Mouse (Mus musculus) CD8-positive naive resting alpha-beta T cell, adult 57 days (primary cell): Measurements from ENCODE around the gene Zfp791. TPM values are rescaled to one million over a fixed set of nuclear protein-coding genes. Genes with fewer than 3 reads are reported as not detected.

Source experiments
- total RNA-seq: library from RNA; stranded (reverse); gene quantifications from one replicate; pipeline ENCODE4 v1.2.4, GENCODE M21; 2023

Zfp791 gene
- not detected for total RNA-seq

GRCm38 (mm10) chr8:85122995-85123394 lies at the start of gene Zfp791:
Gene Zfp791 (minus strand): TSS chr8:85123095.

DNA sequence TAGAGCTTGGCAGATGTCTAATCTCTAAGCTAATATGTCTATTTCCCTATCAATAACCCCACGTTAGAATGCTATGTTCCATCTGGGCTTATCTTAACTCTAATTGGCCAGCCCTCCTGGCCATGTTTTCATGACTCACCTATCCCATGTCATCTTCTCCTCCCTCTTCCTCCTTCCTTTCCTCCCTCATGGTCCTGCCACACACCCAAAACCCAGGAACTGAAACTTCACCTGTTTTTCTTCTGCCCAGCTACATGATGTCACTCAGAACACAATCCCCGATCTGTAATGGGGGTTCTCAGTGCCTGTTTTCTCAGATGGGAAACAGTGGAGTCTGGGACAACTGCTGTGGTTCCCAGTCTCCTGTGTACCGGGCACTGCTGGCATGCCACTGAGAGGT lies 28.7 kb upstream of the Zfp791 start, which contains the start of gene Cks1brt:
TSS of gene Cks1brt (plus strand) at position 301 of the 400 bp plus-strand sequence.

GRCm38 (mm10) chr8:85083108-85083813 lies 39.6 kb downstream of the Zfp791 start, which contains the start of gene Man2b1:
Gene Man2b1 (plus strand): TSS chr8:85083270.

GRCm38 (mm10) chr8:85081216-85081555 lies 41.7 kb downstream of the Zfp791 start, which contains the start of gene Wdr83:
Gene Wdr83 (minus strand): TSS chr8:85081306.

GRCm38 (mm10) chr8:85080532-85081215 lies 42.2 kb downstream of the Zfp791 start, which contains the start of gene Wdr83os:
Gene Wdr83os (plus strand): TSS chr8:85080740.

DNA sequence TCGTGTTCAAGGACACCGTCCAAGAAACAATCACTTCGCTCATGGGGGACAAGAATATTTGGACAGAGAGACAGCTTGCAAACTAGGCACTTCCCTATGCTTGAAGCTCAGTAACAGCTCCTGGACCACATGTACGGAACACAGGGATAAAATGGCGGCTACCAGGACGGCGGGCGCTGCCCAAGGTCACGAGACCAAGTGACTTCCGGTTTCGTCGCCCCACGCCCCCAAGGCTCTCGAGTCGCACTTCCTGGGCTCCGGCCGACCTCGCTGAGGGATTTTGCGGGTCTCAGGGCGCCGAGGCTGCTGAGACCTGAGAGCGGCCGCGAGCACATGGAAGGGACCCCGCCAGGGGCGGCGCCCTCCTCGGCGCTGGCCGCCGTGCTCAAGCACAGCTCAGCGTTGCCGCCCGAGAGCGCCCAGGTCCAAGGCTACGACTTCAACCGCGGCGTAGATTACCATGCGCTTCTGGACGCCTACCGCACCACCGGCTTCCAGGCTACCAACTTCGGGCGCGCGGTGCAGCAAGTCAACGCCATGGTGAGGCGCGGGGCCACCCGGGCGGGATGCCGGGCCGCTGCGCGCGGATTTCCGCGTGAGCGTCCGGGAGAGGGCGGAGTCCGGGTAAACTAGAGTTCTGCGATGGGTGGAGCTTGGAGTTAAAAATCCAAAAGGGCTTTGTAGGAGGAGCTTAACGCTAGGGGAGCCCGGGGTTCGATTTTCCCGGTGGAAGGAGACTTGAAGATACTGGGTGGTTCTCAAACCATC lies 51.2 kb downstream of the Zfp791 start, which contains the start of gene Dhps:
TSS of gene Dhps (plus strand) at position 244 of the 768 bp plus-strand sequence.

DNA sequence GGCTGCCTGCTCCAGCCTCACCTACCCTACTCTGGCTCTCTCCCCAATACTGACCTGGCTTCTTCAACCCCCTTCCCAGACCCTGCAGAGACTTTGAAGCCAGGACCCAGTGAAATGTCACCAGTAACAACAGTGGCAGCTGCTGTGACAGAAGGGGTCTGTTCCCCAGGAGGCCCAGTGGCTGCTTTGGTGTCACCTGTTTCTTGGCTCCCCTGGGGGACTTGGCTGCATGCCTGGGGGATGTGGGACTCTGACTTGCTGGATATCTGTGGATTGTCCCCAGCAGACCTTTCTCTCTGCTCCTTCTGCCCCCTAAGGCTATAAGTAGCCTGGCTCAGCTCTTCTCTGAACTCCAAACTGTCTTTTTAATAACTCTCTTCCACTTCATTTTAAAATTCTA lies 54.9 kb downstream of the Zfp791 start, which contains the start of gene Gm5741:
TSS of gene Gm5741 (minus strand) at position 1 of the 400 bp plus-strand sequence.

DNA sequence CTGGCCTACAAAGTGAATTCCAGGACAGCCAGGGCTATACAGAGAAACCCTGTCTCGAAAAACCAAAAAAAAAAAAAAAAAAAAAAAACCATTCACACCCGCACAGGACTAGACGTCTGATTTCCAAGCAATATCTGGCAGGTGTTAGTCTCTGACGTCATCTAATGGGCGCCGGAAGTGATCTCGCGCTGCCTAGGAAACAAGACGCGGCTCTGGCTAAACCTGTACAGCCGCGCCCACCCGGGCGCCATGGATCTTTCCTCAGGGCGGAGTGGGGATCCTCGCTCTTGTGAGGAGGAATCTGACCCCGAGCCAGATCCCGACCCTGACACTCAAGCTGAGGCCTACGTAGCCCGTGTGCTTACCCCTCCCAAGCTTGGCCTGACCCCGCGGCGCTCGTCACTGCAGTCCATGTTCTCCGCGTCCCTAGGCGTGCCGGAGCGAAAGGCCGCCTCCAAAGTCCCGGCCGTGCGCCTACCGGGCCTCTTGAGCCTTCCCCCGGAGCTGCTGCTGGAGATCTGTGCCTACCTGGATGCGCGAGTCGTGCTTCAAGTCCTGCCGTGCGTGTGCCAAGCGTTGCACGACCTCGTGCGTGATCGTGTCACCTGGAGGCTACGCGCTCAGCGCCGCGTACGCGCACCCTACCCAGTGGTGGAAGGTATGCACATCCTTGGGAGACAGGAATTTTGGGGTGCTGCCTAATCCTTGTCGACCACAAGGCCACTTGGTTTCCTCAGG lies 62.8 kb downstream of the Zfp791 start, which contains the start of gene Fbxw9:
TSS of gene Fbxw9 (plus strand) at position 177 of the 738 bp plus-strand sequence.

Other genes starting within 250 kb of the Zfp791 start
- gene Gcdh, start 229.2 kb downstream of the Zfp791 start, total RNA-seq, result 26.5 TPM
- not detected for gene Klf1, start 221.2 kb downstream of the Zfp791 start, total RNA-seq
- 10.5 TPM for gene Dnase2a, start 214.5 kb downstream of the Zfp791 start, total RNA-seq
- 0.09 TPM for gene Mast1, start 185.7 kb downstream of the Zfp791 start, total RNA-seq
- gene Rtbdn, start 176.1 kb downstream of the Zfp791 start, total RNA-seq, result not detected
- gene Gm49661, start 153.7 kb downstream of the Zfp791 start, total RNA-seq, result not detected
- gene Prdx2, start 153.5 kb downstream of the Zfp791 start, total RNA-seq, result 33.6 TPM
- gene Rnaseh2a, start 153.3 kb downstream of the Zfp791 start, total RNA-seq, result 47.9 TPM
- 1,294 TPM for gene Junb, start 144.4 kb downstream of the Zfp791 start, total RNA-seq
- gene Hook2, start 132.5 kb downstream of the Zfp791 start, total RNA-seq, result 4.6 TPM
- gene Best2, start 108.6 kb downstream of the Zfp791 start, total RNA-seq, result not detected
- 64.1 TPM for gene Asna1, start 97.8 kb downstream of the Zfp791 start, total RNA-seq
- gene Trir, start 96.3 kb downstream of the Zfp791 start, total RNA-seq, result 173 TPM
- 75.7 TPM for gene Tnpo2, start 86.2 kb downstream of the Zfp791 start, total RNA-seq
- gene Fbxw9, start 63.0 kb downstream of the Zfp791 start, total RNA-seq, result 7.7 TPM
- not detected for gene Gm5741, start 55.1 kb downstream of the Zfp791 start, total RNA-seq
- 88.6 TPM for gene Dhps, start 51.3 kb downstream of the Zfp791 start, total RNA-seq
- 52.7 TPM for gene Wdr83os, start 42.4 kb downstream of the Zfp791 start, total RNA-seq
- gene Wdr83, start 41.8 kb downstream of the Zfp791 start, total RNA-seq, result 13.4 TPM
- gene Man2b1, start 39.8 kb downstream of the Zfp791 start, total RNA-seq, result 94.9 TPM
- gene Cks1brt, start 28.8 kb upstream of the Zfp791 start, total RNA-seq, result not detected
- not detected for gene Olfr371, start 102.9 kb upstream of the Zfp791 start, total RNA-seq
- gene Orc6, start 176.5 kb upstream of the Zfp791 start, total RNA-seq, result 39.1 TPM
- gene Vps35, start 176.7 kb upstream of the Zfp791 start, total RNA-seq, result 52.4 TPM